Mouse (Mus musculus): ENCODE results near the gene Cfap43. TPM values are rescaled to one million over a fixed set of nuclear protein-coding genes. Genes with fewer than 3 reads are reported as not detected.

The Cfap43 gene
- polyA plus RNA-seq, 1 experiment, result not detected

GRCm38 (mm10) chr19:47886617-47887016 lies 32.5 kb downstream of the Cfap43 start:
- Histone ChIP-seq H3K4me3 (ENCODE audit: insufficient read depth, low read depth, low read length) (no peak overlapping the region), H3K36me3 (ENCODE audit: control insufficient read depth, insufficient read depth, low read length) (no peaks in the 10 kb centered on the region), H3K27ac (ENCODE audit: insufficient read depth, low read depth, low read length) (peak overlapping the region; percentile 81), H3K4me1 (ENCODE audit: control insufficient read depth, insufficient read depth, low read length) (peaks cover 9% of the 10 kb centered on the region), H3K27me3 (replicated peaks; ENCODE audit: control insufficient read depth, insufficient read depth, low read length) (no peaks in the 10 kb centered on the region)
- TF ChIP-seq POLR2A (IDR thresholded peaks at IDR 0.05; ENCODE audit: low read depth, low read length) (no peak), CTCF (conservative IDR thresholded peaks at IDR 0.05; ENCODE audit: insufficient read depth, insufficient read length, low read depth, low read length) (no peak)
- peak; percentile 94 for DNase-seq
- WGBS, result 44% methylated on average over 7 of the region's 7 CpGs

GRCm38 (mm10) chr19:47885886-47886285 lies 33.2 kb downstream of the Cfap43 start:
- no peaks in the 10 kb centered on the region for H3K36me3 ChIP-seq (ENCODE audit: control insufficient read depth, insufficient read depth, low read length)
- TF ChIP-seq CTCF (conservative IDR thresholded peaks at IDR 0.05; ENCODE audit: insufficient read depth, insufficient read length, low read depth, low read length) (no peak), POLR2A (IDR thresholded peaks at IDR 0.05; ENCODE audit: low read depth, low read length) (no peak)
- H3K27me3 ChIP-seq (replicated peaks; ENCODE audit: control insufficient read depth, insufficient read depth, low read length), result no peaks in the 10 kb centered on the region
- WGBS, result 67% methylated on average over 11 of the region's 11 CpGs
- H3K27ac ChIP-seq (ENCODE audit: insufficient read depth, low read depth, low read length), result peak overlapping the region; percentile 15
- H3K4me3 ChIP-seq (ENCODE audit: insufficient read depth, low read depth, low read length), result no peak overlapping the region
- DNase-seq, result no peak
- peaks cover 9% of the 10 kb centered on the region for H3K4me1 ChIP-seq (ENCODE audit: control insufficient read depth, insufficient read depth, low read length)

- H3K4me1 ChIP-seq (ENCODE audit: control insufficient read depth, insufficient read depth, low read length), result peaks cover 8% of the 10 kb centered on the region
- DNase-seq, result no peak
- peak overlapping the region; percentile 15; the same call in 1 of the 2 replicates for H3K27ac ChIP-seq (ENCODE audit: insufficient read depth, low read depth, low read length)
- H3K4me3 ChIP-seq (ENCODE audit: insufficient read depth, low read depth, low read length), result no peak overlapping the region
- no peaks in the 10 kb centered on the region for H3K27me3 ChIP-seq (replicated peaks; ENCODE audit: control insufficient read depth, insufficient read depth, low read length)
- no peaks in the 10 kb centered on the region for H3K36me3 ChIP-seq (ENCODE audit: control insufficient read depth, insufficient read depth, low read length)
- 51% methylated on average over 7 of the region's 7 CpGs for WGBS
- TF ChIP-seq CTCF (conservative IDR thresholded peaks at IDR 0.05; ENCODE audit: insufficient read depth, insufficient read length, low read depth, low read length), result no peak
- TF ChIP-seq POLR2A (IDR thresholded peaks at IDR 0.05; ENCODE audit: low read depth, low read length), result no peak
Measured at GRCm38 (mm10) chr19:47885191-47885743, 33.8 kb downstream of the Cfap43 start.

- Histone ChIP-seq H3K36me3 (ENCODE audit: control insufficient read depth, insufficient read depth, low read length) (no peaks in the 10 kb centered on the region), H3K27me3 (replicated peaks; ENCODE audit: control insufficient read depth, insufficient read depth, low read length) (no peaks in the 10 kb centered on the region), H3K27ac (ENCODE audit: insufficient read depth, low read depth, low read length) (no peak overlapping the region), H3K4me1 (ENCODE audit: control insufficient read depth, insufficient read depth, low read length) (peaks cover 4% of the 10 kb centered on the region), H3K4me3 (ENCODE audit: insufficient read depth, low read depth, low read length) (no peak overlapping the region)
- DNase-seq, result peak; percentile 25
- TF ChIP-seq POLR2A (IDR thresholded peaks at IDR 0.05; ENCODE audit: low read depth, low read length) (no peak), CTCF (conservative IDR thresholded peaks at IDR 0.05; ENCODE audit: insufficient read depth, insufficient read length, low read depth, low read length) (no peak)
- 66% methylated on average over 13 of the region's 13 CpGs for WGBS
Measured at GRCm38 (mm10) chr19:47884296-47885085, 34.6 kb downstream of the Cfap43 start.

GRCm38 (mm10) chr19:47882882-47883254 lies 36.2 kb downstream of the Cfap43 start:
- Histone ChIP-seq H3K36me3 (ENCODE audit: control insufficient read depth, insufficient read depth, low read length) (no peaks in the 10 kb centered on the region), H3K4me3 (ENCODE audit: insufficient read depth, low read depth, low read length) (no peak overlapping the region), H3K4me1 (ENCODE audit: control insufficient read depth, insufficient read depth, low read length) (peaks cover 3% of the 10 kb centered on the region; the same call in 1 of the 2 replicates), H3K27me3 (replicated peaks; ENCODE audit: control insufficient read depth, insufficient read depth, low read length) (no peaks in the 10 kb centered on the region), H3K27ac (ENCODE audit: insufficient read depth, low read depth, low read length) (no peak overlapping the region)
- no peak for TF ChIP-seq POLR2A (IDR thresholded peaks at IDR 0.05; ENCODE audit: low read depth, low read length)
- TF ChIP-seq CTCF (conservative IDR thresholded peaks at IDR 0.05; ENCODE audit: insufficient read depth, insufficient read length, low read depth, low read length), result no peak
- DNase-seq, result no peak
- WGBS, result 55% methylated on average over 9 of the region's 9 CpGs

GRCm38 (mm10) chr19:47882151-47882881 lies 36.8 kb downstream of the Cfap43 start:
- Histone ChIP-seq H3K36me3 (ENCODE audit: control insufficient read depth, insufficient read depth, low read length) (no peaks in the 10 kb centered on the region), H3K27me3 (replicated peaks; ENCODE audit: control insufficient read depth, insufficient read depth, low read length) (no peaks in the 10 kb centered on the region), H3K4me3 (ENCODE audit: insufficient read depth, low read depth, low read length) (no peak overlapping the region), H3K27ac (ENCODE audit: insufficient read depth, low read depth, low read length) (no peak overlapping the region), H3K4me1 (ENCODE audit: control insufficient read depth, insufficient read depth, low read length) (peaks cover 3% of the 10 kb centered on the region; the same call in 1 of the 2 replicates)
- DNase-seq, result peak; percentile 80
- WGBS, result 23% methylated on average over 11 of the region's 11 CpGs
- no peak for TF ChIP-seq POLR2A (IDR thresholded peaks at IDR 0.05; ENCODE audit: low read depth, low read length)
- peak; percentile 100 for TF ChIP-seq CTCF (conservative IDR thresholded peaks at IDR 0.05; ENCODE audit: insufficient read depth, insufficient read length, low read depth, low read length)

- no peaks in the 10 kb centered on the region; the same call in 1 of the 2 replicates for H3K4me1 ChIP-seq (ENCODE audit: control insufficient read depth, insufficient read depth, low read length)
- TF ChIP-seq POLR2A (IDR thresholded peaks at IDR 0.05; ENCODE audit: low read depth, low read length), result no peak
- TF ChIP-seq CTCF (conservative IDR thresholded peaks at IDR 0.05; ENCODE audit: insufficient read depth, insufficient read length, low read depth, low read length), result no peak
- H3K27ac ChIP-seq (ENCODE audit: insufficient read depth, low read depth, low read length), result no peak overlapping the region
- no peak overlapping the region for H3K4me3 ChIP-seq (ENCODE audit: insufficient read depth, low read depth, low read length)
- no peaks in the 10 kb centered on the region for H3K36me3 ChIP-seq (ENCODE audit: control insufficient read depth, insufficient read depth, low read length)
- no peaks in the 10 kb centered on the region for H3K27me3 ChIP-seq (replicated peaks; ENCODE audit: control insufficient read depth, insufficient read depth, low read length)
- 83% methylated on average over 7 of the region's 7 CpGs for WGBS
- DNase-seq, result no peak
Measured at GRCm38 (mm10) chr19:47881538-47881937, 37.5 kb downstream of the Cfap43 start.

Measured in kidney, adult 2 months (tissue).